Mouse (Mus musculus): ENCODE measurements around the gene Zbed6. TPM values are rescaled to one million over a fixed set of nuclear protein-coding genes. Genes with fewer than 3 reads are reported as not detected.
A peak's percentile ranks its signal among the peaks of the same experiment; 100 is the strongest.

Gene Zbed6
- total RNA-seq, 2 experiments from 2014 or later, result 16.3 to 20.2 TPM

DNA sequence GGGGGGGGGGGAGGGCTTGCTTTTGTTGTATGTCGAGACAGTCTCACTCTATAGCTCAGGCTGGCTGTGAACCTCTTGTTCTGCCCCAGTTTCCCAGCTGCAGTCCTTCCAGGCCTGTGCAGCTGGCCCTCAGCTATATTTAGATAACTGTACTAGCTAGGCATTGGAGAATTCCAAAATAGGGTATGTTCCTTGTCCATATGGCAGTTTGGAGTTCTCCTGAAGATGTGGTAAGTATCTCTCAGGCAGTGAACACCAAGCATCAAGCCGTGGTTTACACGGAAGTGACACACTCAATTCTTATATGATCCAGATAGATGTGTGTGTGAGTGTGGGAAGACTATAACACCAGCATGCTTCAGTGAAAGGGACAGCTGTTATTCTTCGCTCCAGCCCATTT is 2.7 kb upstream of the Zbed6 start:
- DNase-seq (ENCODE audit: low spot score in 2 of 2), result no peak

DNA sequence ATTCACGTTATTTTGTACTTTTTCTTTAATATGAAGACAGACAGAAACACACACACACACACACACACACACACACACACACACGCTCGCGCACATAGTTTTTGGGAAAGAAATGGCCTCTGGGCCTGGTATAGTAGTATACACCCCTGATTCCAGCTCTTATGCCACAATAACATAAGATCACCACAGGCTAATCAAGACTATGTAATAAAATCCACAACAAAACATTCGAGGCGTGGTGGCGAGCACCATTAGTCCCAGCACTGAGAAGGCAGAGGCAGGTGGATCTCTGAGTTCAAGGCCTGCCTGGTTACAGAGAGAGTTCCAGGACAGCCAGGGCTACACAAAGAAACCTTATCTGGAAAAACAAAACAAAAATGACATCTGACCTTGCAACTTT is 2.3 kb upstream of the Zbed6 start:
- DNase-seq (ENCODE audit: low spot score in 2 of 2), result no peak

DNA sequence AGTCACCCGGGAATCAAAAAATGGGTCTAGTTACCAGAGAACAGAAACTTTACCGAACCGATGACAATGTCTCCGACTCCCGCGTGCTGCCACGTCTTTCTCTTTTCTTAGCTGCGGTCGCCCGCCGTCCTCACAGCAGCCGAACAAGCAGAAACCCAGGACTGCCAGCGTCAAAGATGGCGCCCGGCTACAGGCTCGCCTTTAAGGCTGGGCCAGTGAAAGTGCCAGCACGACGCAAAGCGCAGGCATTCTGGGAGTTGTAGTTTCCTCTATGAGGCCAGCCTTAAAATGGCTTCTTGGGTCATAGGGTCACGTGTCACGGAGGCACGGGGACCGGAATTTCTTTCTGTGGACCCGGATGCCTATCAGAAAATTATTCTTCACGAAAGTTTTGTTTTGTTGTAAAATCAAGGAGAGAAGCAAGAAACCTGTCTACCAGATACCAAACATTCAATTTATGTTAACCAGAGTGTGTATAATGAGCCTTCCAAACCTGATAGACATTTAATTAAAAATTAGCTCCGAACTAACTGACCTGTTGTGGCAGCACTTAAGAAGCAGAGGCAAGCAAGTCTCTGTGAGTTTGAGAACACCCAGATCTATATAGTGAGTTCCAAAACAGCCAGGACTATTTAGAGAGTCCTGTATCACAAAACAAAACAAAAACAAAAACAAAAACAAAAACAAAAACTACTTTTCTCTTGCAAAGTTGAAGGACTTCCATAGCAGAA is 683 bp upstream of the Zbed6 start, which contains the start of gene Gm38394:
Gm38394 (minus strand) TSS at position 116 of the 731 bp plus-strand sequence.
- peak; percentile 74 to 83 for DNase-seq (ENCODE audit: low spot score in 2 of 2)

DNA sequence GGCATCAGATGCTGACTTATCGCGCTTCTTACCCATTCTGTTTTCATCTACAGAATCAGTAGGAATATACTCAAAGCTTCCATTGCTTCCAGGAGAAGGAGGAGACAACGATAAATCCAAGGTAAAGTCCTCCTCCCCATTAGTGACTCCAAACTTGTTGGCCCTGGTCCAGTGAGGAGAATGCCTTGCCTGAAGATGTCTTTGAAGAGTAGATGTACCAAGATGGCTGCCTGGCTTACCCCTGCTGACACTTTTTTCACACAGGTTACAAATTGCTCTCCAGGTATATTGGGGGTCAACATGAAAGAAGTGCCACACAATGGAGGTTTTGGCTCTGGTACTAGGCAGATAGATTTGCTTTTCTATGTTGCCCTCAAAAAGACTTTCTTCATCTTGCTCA is 1.8 kb downstream of the Zbed6 start:
- DNase-seq (ENCODE audit: low spot score in 2 of 2), result no peak

DNA sequence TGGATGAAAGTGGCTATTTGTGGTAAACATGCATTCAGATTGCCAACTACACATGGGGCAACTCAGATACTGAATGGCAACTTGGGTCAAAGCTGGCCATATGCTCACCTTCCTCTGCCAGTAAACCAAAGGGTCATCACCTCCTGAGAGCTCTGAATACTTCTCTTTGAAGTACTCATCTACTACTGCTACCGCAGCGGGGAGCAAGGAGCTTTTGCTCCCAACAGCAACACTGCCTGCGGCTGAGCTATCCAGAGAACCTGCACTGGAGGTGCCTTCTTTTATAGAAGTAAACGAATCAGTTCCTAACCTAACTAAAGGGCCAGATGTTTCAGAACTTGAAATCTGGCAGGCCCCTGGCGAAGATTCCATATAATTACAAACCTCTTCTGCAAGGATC is 3.9 kb downstream of the Zbed6 start:
- no peak for DNase-seq (ENCODE audit: low spot score in 2 of 2)

DNA sequence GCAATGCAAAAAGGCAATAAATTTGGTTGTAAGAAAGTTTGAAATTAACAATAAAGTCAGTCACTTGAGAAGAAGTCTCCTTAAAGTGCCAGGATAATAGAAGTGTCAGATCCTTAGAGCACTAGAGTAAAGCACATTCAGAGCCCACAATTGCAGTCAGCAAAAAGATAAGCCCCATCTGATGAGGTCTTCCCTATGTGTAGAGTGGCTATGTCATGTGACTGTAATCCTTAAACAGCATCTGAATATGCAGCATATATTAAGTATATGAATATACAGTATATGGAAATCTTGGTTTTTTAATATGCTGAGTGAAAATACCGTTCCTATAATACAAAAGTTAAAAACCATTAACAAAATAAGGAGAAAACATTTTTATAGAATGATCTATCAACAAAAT is 7.7 kb downstream of the Zbed6 start:
- no peak for DNase-seq (ENCODE audit: low spot score in 2 of 2)

DNA sequence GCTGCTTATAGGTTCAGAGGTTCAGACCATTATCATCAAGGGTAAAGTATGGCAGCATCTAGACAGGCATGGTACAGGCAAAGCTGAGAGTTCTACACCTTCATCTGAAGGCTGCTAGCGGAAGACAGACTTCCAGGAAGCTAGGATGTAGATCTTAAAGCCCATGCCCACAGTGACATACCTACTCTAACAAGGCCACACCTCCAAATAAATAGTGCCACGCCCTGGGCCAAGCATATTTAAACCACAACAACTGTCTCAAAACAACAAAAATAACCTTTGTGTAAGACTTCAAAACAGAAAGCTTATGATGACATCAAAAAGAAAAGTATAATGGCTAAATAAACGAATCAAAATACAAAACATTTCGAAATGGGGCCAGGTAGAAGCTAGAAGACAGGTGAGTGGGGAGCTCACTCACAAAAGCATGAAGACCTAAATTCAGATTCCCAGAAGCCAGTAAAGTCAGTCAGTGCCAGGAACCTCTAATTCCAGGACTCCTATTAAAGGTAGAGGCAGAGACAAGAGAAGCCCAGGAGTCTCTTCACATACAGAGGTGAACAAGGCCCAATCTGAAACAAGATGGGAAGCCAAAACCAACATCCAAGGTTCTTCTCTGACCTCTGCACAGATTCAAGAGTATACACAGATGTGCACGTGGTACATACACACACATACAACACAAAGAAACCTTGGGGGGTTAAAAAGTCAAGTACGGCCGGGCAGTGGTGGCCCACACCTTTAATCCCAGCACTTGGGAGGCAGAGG is 10.2 kb downstream of the Zbed6 start:
- no peak for DNase-seq (ENCODE audit: low spot score in 2 of 2)

DNA sequence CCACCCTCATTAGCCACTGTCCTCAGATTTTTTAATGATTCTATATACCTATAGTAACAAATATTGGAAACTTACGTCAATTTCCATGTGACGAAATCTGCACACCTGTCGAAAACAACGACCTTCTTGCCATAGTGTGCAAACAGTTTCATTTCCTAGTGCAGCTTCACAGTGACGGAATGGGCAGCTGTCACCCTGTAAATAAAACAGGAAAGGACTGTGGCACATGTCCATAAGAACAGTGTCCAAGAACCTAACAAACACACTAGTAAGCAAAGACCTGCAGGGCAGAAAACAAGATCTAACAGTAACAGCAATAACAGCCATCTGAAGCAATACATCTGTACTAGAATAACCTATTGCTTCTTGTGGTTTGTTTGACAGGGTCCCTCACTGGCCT is 15.0 kb downstream of the Zbed6 start:
- DNase-seq (ENCODE audit: low spot score in 2 of 2), result no peak

DNA sequence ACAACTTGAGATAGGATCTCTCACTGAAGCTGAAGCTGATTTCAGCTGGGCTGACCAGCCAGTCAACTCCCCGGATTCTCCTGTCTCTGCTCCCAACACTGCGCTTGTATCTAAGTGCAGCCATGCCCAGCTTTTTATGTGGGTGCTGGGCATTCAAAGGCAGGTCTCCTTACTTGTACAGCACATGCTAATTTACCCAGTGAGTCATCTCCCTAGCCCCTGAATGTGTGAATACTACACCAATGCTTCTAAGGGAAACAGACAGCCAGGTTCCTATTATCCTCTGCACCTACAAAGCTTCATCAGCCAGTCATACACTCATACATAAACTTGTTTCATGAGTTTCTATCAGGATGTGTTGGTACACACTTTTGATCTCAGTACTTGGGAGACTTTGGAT is 19.5 kb downstream of the Zbed6 start:
- no peak for DNase-seq (ENCODE audit: low spot score in 2 of 2)

DNA sequence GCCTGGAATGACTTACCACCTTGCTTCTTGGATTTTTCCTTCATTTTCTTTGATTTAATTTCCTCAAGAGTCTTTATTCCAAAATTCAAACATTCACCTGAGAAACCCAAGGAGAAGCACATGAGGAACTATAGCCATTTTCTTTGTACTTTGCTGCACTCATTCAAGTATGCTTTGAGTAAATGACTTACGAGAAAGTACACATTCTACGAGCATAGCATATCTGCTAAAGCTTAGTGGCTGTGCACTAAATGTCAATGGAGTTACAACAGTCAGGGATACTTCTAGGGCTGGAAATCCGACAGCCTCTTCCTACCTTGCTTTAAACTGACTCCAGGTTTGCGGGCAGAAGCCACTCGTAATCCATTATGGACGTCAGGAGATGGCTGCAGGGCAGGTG is 22.2 kb downstream of the Zbed6 start:
- DNase-seq (ENCODE audit: low spot score in 2 of 2), result no peak

DNA sequence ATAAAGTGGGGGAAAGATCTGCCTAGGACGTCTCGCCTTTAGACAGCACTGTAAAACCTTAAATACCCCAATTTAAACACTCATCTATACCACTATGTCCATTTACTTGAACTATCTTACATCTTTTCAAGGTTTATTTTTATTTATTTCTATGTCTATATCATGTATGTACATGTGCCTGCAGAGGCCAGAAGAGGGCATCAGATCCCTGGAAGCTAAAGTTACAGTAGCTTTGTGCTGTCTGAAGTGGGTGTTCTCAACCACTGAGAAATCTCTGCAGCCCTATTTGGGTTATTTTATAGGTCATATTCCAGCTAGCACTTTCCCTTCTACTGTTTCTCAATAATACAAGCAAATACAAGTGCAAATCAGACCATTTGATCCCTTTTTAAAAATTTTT is 28.5 kb downstream of the Zbed6 start:
- DNase-seq (ENCODE audit: low spot score in 2 of 2), result no peak

DNA sequence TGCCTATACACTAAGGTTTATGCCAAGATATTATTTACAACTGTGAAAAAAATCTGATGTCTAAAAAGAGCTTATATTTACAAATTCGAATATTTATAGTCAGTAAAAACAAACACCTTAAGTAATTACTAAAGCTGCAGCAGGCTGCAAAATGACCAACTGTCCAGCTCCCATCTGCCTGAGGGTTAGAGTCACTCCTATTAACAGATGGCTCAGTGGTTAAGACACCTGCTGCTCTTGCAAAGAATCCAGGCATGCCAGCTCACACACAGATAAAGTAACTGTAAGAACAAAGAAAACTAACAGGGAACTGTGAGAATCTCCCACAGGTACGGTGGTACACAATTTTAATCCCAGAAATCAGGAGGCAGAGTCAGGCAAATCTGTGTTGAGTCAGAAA is 35.6 kb downstream of the Zbed6 start:
- DNase-seq (ENCODE audit: low spot score in 2 of 2), result no peak

DNA sequence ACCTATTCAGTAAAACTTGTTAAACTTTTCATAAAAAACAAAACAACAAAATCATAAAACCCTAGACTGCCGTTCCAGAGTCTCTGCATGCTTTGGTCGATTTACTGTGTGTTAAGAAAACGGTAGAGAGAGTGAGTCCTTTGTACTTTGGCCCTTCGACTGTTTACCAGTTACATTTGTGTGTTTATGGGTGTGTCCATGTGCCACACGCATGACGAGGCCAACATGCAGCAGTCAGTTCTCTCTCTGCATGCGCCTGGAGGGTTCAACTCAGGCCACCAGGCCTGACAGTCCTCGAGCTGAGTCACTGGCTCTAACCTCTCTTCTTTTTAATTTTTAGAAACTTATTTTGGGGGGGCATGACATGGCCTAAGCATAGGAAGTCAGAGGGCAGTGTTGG is 42.4 kb downstream of the Zbed6 start:
- DNase-seq (ENCODE audit: low spot score in 2 of 2), result no peak

DNA sequence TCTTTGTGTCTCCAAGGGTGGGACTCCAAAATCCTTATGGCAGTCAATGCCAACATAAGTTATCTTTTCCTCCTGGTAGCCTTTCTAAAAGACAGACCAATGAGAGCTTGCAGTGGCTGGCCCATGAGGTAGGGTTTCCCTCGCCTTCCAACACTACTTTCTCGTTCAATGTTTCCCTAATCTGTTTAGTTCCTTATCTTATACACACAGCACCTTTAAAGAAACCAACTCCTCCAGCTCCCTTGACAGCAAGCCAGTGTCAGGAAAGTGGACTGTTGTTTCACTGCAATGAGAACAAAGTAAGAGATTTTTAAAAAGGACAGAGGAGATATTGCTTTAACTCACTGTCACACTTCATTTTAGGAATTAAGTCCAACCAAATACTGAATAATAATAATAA is 42.8 kb downstream of the Zbed6 start:
- no peak for DNase-seq (ENCODE audit: low spot score in 2 of 2)

DNA sequence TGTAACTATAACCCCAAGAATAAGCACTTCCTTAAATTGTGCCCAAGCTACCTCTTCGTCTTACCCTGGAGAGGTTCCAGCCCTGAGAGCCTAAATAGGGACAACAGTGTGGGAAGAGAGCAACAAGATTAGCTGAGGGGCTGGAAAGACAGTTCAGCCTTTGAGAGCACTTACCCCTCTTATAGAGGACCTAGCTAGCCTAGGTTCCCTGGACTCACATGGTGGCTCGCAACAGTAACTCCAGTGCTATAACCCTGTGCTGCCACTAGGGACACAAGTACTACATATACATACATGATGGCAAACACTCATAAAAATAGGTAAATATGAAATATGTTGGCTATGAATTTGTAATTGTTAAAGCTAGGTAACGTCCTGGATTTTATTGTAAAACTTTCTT is 46.9 kb downstream of the Zbed6 start:
- DNase-seq (ENCODE audit: low spot score in 2 of 2), result no peak

DNA sequence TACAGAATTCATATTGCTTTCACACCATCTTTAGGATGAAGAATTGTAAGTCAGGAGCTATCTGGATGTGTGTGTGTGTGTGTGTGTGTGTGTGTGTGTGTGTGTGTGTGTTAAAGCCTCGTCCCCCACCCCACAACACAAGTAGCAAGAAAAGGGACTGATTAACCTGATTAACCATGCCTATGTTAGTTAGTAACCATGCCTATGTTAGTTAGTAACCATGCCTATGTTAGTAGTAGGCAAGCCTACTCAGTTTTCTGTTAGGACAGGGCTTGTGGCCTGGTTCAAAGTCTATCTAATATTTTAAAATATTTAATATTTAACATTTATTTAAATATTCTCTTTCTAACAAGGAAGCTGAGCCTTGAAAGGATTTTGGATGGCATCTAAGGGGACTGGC is 49.2 kb downstream of the Zbed6 start:
- DNase-seq (ENCODE audit: low spot score in 2 of 2), result no peak

DNA sequence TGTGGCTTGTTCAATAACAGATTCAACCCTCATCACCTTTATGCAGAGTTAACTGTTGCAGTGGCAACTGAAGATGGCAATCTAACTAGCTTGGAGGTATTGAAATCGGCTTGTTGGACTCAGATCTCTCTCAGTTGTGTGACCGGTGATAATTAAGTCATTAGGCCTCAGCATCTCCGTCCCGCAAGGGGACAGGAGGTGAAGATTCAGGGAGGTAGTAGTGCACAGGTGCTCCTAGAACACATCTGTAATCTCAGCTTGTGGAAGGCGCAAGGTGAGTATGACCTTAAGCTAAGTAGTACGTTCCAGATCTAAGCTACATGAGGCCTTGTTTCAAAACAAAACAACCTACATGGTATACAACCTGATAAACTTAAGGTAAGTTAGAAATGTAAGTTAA is 50.1 kb downstream of the Zbed6 start:
- DNase-seq (ENCODE audit: low spot score in 2 of 2), result no peak

DNA sequence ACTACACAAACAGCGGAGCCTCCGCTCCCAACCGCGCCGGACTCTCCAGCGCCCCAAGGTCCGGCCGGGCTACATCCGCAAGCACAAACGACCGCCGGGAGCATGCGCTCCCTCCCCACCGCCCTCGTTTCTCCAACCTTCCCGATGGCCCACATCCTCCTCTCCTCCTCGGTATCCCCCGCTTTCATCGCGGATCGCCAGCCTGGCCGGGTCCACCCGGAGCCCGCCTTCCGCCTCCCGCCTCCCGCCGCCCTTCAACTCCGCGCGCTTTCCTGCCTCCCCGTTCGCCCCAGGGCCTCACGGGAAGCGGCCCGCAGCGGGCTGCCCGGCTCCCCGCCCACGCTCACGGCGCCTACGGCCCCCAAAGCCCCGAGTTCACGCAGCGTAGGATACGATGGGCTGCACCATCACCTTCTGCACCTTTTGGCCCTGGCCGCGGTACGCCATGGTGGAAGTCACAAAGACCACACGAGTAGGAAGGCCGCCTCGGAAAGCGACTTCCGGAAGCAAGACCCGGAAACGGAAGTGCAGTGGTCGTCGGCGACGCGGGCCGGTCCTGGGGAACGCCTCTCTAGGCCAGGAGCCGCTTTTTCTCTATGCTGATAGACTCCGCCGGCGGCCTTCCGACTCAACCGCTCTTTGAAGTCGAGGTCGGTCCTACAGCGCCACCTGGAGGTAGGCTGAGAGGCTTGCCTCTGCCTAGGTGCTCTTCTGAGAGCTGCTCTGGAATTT is 50.7 kb downstream of the Zbed6 start, which contains the start of gene Snrpe:
Snrpe (minus strand) TSS at position 521 of the 732 bp plus-strand sequence.
- peak; percentile 88 to 98 for DNase-seq (ENCODE audit: low spot score in 2 of 2)

All from adrenal gland, postnatal 4 days (tissue).